Mouse (Mus musculus): ENCODE measurements around the gene Hrk. TPM values are rescaled to one million over a fixed set of nuclear protein-coding genes. Genes with fewer than 3 reads are reported as not detected.

The Hrk gene
- total RNA-seq (2023) = not detected

DNA sequence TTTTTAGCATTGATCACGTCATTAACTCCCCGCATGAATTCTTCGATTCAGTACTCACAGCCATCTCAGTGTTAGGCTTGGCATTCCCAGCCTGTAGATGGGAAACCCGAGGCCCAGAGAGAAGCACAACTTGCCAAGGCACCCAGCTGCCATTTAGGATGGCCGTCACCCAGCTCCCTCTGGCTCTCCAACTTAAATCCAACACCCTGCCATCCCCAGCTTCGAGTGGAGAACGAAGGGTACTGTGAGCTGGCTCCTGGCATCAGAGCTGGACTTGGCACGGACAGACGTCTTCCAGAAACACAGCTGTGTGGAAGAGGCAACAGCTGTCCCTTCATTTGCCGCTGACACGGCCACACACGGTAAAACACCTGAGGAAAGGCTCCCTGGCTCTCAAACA is at the start of gene Hrk:
Gene Hrk, plus strand, starts transcription at position 68 of the 400 bp plus-strand sequence.

GRCm38 (mm10) chr5:118154839-118155564 is 9.4 kb upstream of the Hrk start, which contains the start of gene Fbxw8:
Gene Fbxw8 (minus strand): TSS chr5:118155464.

Other genes with a start within 250 kb of the Hrk start
- gene Fbxo21, start 187.9 kb upstream of the Hrk start, total RNA-seq (2023) = 10 to 100 TPM; 31.1 to 36.2 TPM
- 10 to 100 TPM; 32.9 to 35.1 TPM for gene Tesc, start 136.9 kb upstream of the Hrk start, total RNA-seq (2023)
- gene Fbxw8, start 9.2 kb upstream of the Hrk start, total RNA-seq (2023) = 1 to 10 TPM; 6.8 to 9.6 TPM
- 1 to 10 TPM in 1 of 2 experiments, under 1 TPM in 1; 0.89 to 1.5 TPM for gene Rnft2, start 80.5 kb downstream of the Hrk start, total RNA-seq (2023)
- 10 to 100 TPM in 1 of 2 experiments, 1 to 10 TPM in 1; 9.9 to 11.0 TPM for gene 2410131K14Rik, start 80.6 kb downstream of the Hrk start, total RNA-seq (2023)